Mouse (Mus musculus) CH12.LX (cell line): ENCODE data around the gene Sh3tc1. TPM values are rescaled to one million over a fixed set of nuclear protein-coding genes. Genes with fewer than 3 reads are reported as not detected.
A peak's percentile ranks its signal among the peaks of the same experiment; 100 is the strongest.

Source experiments
- DNase-seq: peaks from one replicate; pipeline ENCODE4 v3.0.0-alpha.2; 2013; ENCODE audit errors: extremely low read depth
- H3K27ac ChIP-seq: 2 replicates; pipeline ENCODE4 v1.5.1; 2012; ENCODE audit warnings: low read depth, mild to moderate bottlenecking, control low read depth, moderate library complexity; ENCODE audit not compliant: insufficient read depth
- H3K27me3 ChIP-seq: replicated peaks from 2 replicates; pipeline ENCODE3; 2012; ENCODE audit warnings: inconsistent platforms
- H3K36me3 ChIP-seq, 2 experiments: replicated peaks in 1 of 2; 2 replicates each; pipeline versions ENCODE3 to v1.6.1; 2012; ENCODE audit warnings: inconsistent platforms in 1 of 2, low read length in 1 of 2, mild to moderate bottlenecking in 1 of 2, mixed read lengths in 1 of 2, moderate library complexity in 1 of 2; ENCODE audit not compliant: control insufficient read depth in 1 of 2, insufficient read depth in 1 of 2
- H3K4me1 ChIP-seq, 2 experiments: 2 replicates each; pipeline ENCODE4 v1.6.1; 2012; ENCODE audit warnings: inconsistent platforms in 1 of 2, moderate library complexity in 1 of 2; ENCODE audit not compliant: insufficient read depth in 2 of 2, control insufficient read depth in 1 of 2
- H3K4me2 ChIP-seq: 2 replicates; pipeline ENCODE4 v1.6.1; 2012; ENCODE audit warnings: low read depth, mild to moderate bottlenecking, control low read depth; ENCODE audit not compliant: poor library complexity, insufficient read depth, severe bottlenecking
- H3K4me3 ChIP-seq, 3 experiments: fragments of 150-350 bp in 1 of 3; sonication (generic) in 1 of 3; replicated peaks in 1 of 3; 2 replicates each; pipeline versions ENCODE3 to v1.5.1; 2011 to 2012; ENCODE audit warnings: low read depth in 2 of 3, low read length in 2 of 3, mild to moderate bottlenecking in 2 of 3, moderate library complexity in 2 of 3, control low read depth in 1 of 3, improper control_type of control experiment in 1 of 3, inconsistent platforms in 1 of 3, mixed read lengths in 1 of 3; ENCODE audit not compliant: poor library complexity in 1 of 3
- H3K79me2 ChIP-seq: replicated peaks from 2 replicates; pipeline ENCODE4 v1.6.1; 2012; ENCODE audit warnings: mild to moderate bottlenecking, moderate library complexity; ENCODE audit not compliant: control insufficient read depth, poor library complexity, insufficient read depth, severe bottlenecking; ENCODE audit errors: extremely low read depth
- H3K9ac ChIP-seq: 2 replicates; pipeline ENCODE4 v1.6.1; 2012; ENCODE audit warnings: low read depth, mild to moderate bottlenecking, control low read depth, moderate library complexity; ENCODE audit not compliant: insufficient read depth
- H3K9me3 ChIP-seq: replicated peaks from 2 replicates; pipeline ENCODE3; 2012; ENCODE audit warnings: low read length, inconsistent platforms, mixed read lengths
- CTCF ChIP-seq, 2 experiments: IDR thresholded peaks in 1 of 2; conservative IDR thresholded peaks in 1 of 2; 2 replicates each; pipeline ENCODE4 v1.5.1; 2011 to 2012; ENCODE audit warnings: low read depth in 2 of 2, low read length in 2 of 2, improper control_type of control experiment in 1 of 2, inconsistent platforms in 1 of 2, mild to moderate bottlenecking in 1 of 2, moderate library complexity in 1 of 2
- E2F4 ChIP-seq: IDR thresholded peaks from 2 replicates; pipeline ENCODE4 v1.6.1; 2011; ENCODE audit warnings: low read depth, low read length, improper control_type of control experiment; ENCODE audit not compliant: insufficient replicate concordance
- ETS1 ChIP-seq: conservative IDR thresholded peaks from 2 replicates; pipeline ENCODE4 v1.6.1; 2012; ENCODE audit warnings: low read depth, mild to moderate bottlenecking, inconsistent platforms, low read length, improper control_type of control experiment, moderate library complexity
- HCFC1 ChIP-seq: IDR thresholded peaks from 2 replicates; pipeline ENCODE4 v1.6.1; 2012; ENCODE audit warnings: low read depth, mild to moderate bottlenecking, inconsistent platforms, low read length, improper control_type of control experiment
- IRF4 ChIP-seq: IDR thresholded peaks from 2 replicates; pipeline ENCODE4 v1.6.1; 2014; ENCODE audit warnings: low read depth, mild to moderate bottlenecking, inconsistent platforms, low read length, improper control_type of control experiment
- MAX ChIP-seq: IDR thresholded peaks from 2 replicates; pipeline ENCODE4 v1.6.1; 2011; ENCODE audit warnings: low read length, improper control_type of control experiment
- MYC ChIP-seq: IDR thresholded peaks from 2 replicates; pipeline ENCODE4 v1.6.1; 2011; ENCODE audit warnings: low read depth, mild to moderate bottlenecking, improper control_type of control experiment, low read length
- NELFE ChIP-seq: IDR thresholded peaks from 2 replicates; pipeline ENCODE4 v1.6.1; 2011; ENCODE audit warnings: low read depth, low read length, improper control_type of control experiment
- POLR2AphosphoS2 ChIP-seq: IDR thresholded peaks from 2 replicates; pipeline ENCODE4 v1.6.1; 2011; ENCODE audit warnings: low read depth, low read length, improper control_type of control experiment
- RAD21 ChIP-seq: IDR thresholded peaks from 2 replicates; pipeline ENCODE4 v1.6.1; 2011; ENCODE audit warnings: low read depth, mild to moderate bottlenecking, low read length, improper control_type of control experiment, moderate library complexity
- SMC3 ChIP-seq: IDR thresholded peaks from 2 replicates; pipeline ENCODE4 v1.6.1; 2011; ENCODE audit warnings: low read depth, low read length, improper control_type of control experiment
- TBP ChIP-seq: conservative IDR thresholded peaks from 2 replicates; pipeline ENCODE4 v1.6.1; 2011; ENCODE audit warnings: low read depth, low read length, improper control_type of control experiment
- TCF12 ChIP-seq: IDR thresholded peaks from 2 replicates; pipeline ENCODE4 v1.6.1; 2014; ENCODE audit warnings: low read depth, mild to moderate bottlenecking, inconsistent platforms, low read length, improper control_type of control experiment
- USF1 ChIP-seq: IDR thresholded peaks from 2 replicates; pipeline ENCODE4 v1.6.1; 2014; ENCODE audit warnings: low read depth, mild to moderate bottlenecking, inconsistent platforms, low read length, improper control_type of control experiment
- USF2 ChIP-seq: conservative IDR thresholded peaks from 2 replicates; pipeline ENCODE4 v1.6.1; 2011; ENCODE audit warnings: low read depth, low read length, improper control_type of control experiment
- dilution Hi-C: fragments of 300-500 bp; cut with MboI; formaldehyde crosslinking; loops from 2 replicates; pipeline ENCODE4 v1.14.3; 2020; ENCODE audit warnings: low sequenced_read_pairs; ENCODE audit not compliant: extremely low pct_unique_long_range_greater_than_20kb, extremely low pct_ligation_motif_present
- in situ Hi-C: fragments of 300-500 bp; cut with MboI; formaldehyde crosslinking; loops from 3 replicates; pipeline ENCODE4 v1.14.3; 2019; ENCODE audit warnings: low sequenced_read_pairs, low pct_ligation_motif_present, low pct_unique_long_range_greater_than_20kb, mixed read lengths
- polyA plus RNA-seq: library from polyadenylated mRNA; unstranded; fragments of >175 nt; gene quantifications from 2 replicates; pipeline ENCODE4 v1.2.1, GENCODE M21; 2012; ENCODE audit warnings: low read depth; ENCODE audit not compliant: insufficient read length
- total RNA-seq, 2 experiments: library from RNA; depleted of rRNA; stranded (reverse); fragments of 300-350 nt in 1 of 2; fragments of >200 nt in 1 of 2; gene quantifications; 2 replicates each; pipeline ENCODE4 v1.2.3; 2012 to 2014

The Sh3tc1 gene
- total and polyA plus RNA-seq, 3 experiments = 0.85 to 2.3 (median 1.2) TPM

- Histone ChIP-seq H3K4me1 (peaks cover 0 to 24% of the 10 kb centered on the region in 2 experiments; a peak in 3 of 4 replicates), H3K9ac (no peak overlapping the region), H3K4me2 (no peak overlapping the region), H3K9me3 (no peaks in the 10 kb centered on the region), H3K36me3 (no peaks in the 10 kb centered on the region), H3K27me3 (peaks cover 96% of the 10 kb centered on the region), H3K4me3 (no peak overlapping the region)
- dilution Hi-C loops = no loop called here
- in situ Hi-C loops = no loop called here
- TF ChIP-seq CTCF (conservative IDR thresholded peaks at IDR 0.05 in 1 of 2, IDR thresholded peaks at IDR 0.05 in 1 of 2; ENCODE audit: low read depth in 2 of 2, low read length in 2 of 2) (peak in 1 of 2 experiments; percentile 40; a peak in 2 of 4 replicates), NELFE (no peak)
- TF ChIP-seq, all 38 proteins: peak for 1
- no peak for DNase-seq
- H3K27ac ChIP-seq = no peak overlapping the region
- no peaks in the 10 kb centered on the region for H3K79me2 ChIP-seq
Measured at GRCm38 (mm10) chr5:35761323-35761722, 21.5 kb upstream of the Sh3tc1 start.

GRCm38 (mm10) chr5:35758081-35759053 is 18.6 kb upstream of the Sh3tc1 start:
- H3K4me3 ChIP-seq = peak overlapping the region in 2 of 3 experiments; percentile 24 to 51
- TF ChIP-seq HCFC1 = no peak
- no peak for TF ChIP-seq SMC3
- no peak for TF ChIP-seq ETS1
- TF ChIP-seq CTCF (conservative IDR thresholded peaks at IDR 0.05 in 1 of 2, IDR thresholded peaks at IDR 0.05 in 1 of 2; ENCODE audit: low read depth in 2 of 2, low read length in 2 of 2) = no peak
- TF ChIP-seq MYC = no peak
- no peak for TF ChIP-seq POLR2AphosphoS2
- no peak for TF ChIP-seq IRF4
- TF ChIP-seq USF1 = no peak
- no peak for TF ChIP-seq TCF12
- TF ChIP-seq USF2 = no peak
- no peak for TF ChIP-seq TBP
- TF ChIP-seq E2F4 = no peak
- no peak for TF ChIP-seq MAX
- TF ChIP-seq RAD21 = no peak
- H3K27ac ChIP-seq = no peak overlapping the region
- dilution Hi-C loops = no loop called here
- peaks cover 74% of the 10 kb centered on the region for H3K27me3 ChIP-seq
- no peak for DNase-seq
- H3K9ac ChIP-seq = no peak overlapping the region
- H3K9me3 ChIP-seq = no peaks in the 10 kb centered on the region
- H3K79me2 ChIP-seq = no peaks in the 10 kb centered on the region
- no peaks in the 10 kb centered on the region for H3K36me3 ChIP-seq
- in situ Hi-C loops = loop anchor here (5.0 kb wide), 2 partner anchors 36 to 89 kb away; no protein-coding TSS in a partner anchor
- peak overlapping the region; percentile 89 for H3K4me2 ChIP-seq
- peaks cover 0 to 47% of the 10 kb centered on the region in 2 experiments; a peak in 3 of 4 replicates for H3K4me1 ChIP-seq
